Mouse (Mus musculus) C2C12 (cell line): ENCODE measurements around the gene Efcab5.
"Not testable (repeated sequence)": the region's sequence is repeated elsewhere in the genome, so short reads cannot be mapped to it uniquely, and the experiment has no call there.

Source experiments
- CEBPB ChIP-seq: IDR thresholded peaks from one replicate; pipeline ENCODE4 v1.6.1; 2011; ENCODE audit warnings: low read depth, mild to moderate bottlenecking, control low read depth, moderate library complexity
- CTCF ChIP-seq: IDR thresholded peaks from one replicate; pipeline ENCODE4 v1.5.1; 2011; ENCODE audit not compliant: control insufficient read depth, insufficient read depth, insufficient read length
- FOSL1 ChIP-seq: IDR thresholded peaks from one replicate; pipeline ENCODE4 v1.8.0; 2011; ENCODE audit warnings: mild to moderate bottlenecking, low read length; ENCODE audit not compliant: poor library complexity, insufficient read depth, severe bottlenecking
- MAX ChIP-seq: IDR thresholded peaks from one replicate; pipeline ENCODE4 v1.6.1; 2011; ENCODE audit warnings: mild to moderate bottlenecking, control low read depth
- MYOD1 ChIP-seq: IDR thresholded peaks from one replicate; pipeline ENCODE4 v1.6.1; 2011; ENCODE audit warnings: low read depth; ENCODE audit not compliant: control insufficient read depth, insufficient read length
- USF1 ChIP-seq: IDR thresholded peaks from one replicate; pipeline ENCODE4 v1.6.1; 2011; ENCODE audit warnings: low read depth, mild to moderate bottlenecking, control low read depth, moderate library complexity

- not testable (repeated sequence) for TF ChIP-seq MAX, CTCF, FOSL1, USF1, CEBPB, MYOD1
Measured at GRCm38 (mm10) chr11:77077331-77077730, 111.4 kb downstream of the Efcab5 start.
